Mouse (Mus musculus) layer of hippocampus, adult 8-10 months (tissue): ENCODE results near the gene Foxd1. TPM values are rescaled to one million over a fixed set of nuclear protein-coding genes. Genes with fewer than 3 reads are reported as not detected.

ENCODE experiments used
- DNase-seq, 2 experiments: peaks; one replicate each; pipeline ENCODE4 v3.0.0; 2022; ENCODE audit warnings: low spot score in 2 of 2
- total RNA-seq, 4 experiments: library from RNA; stranded (reverse); gene quantifications; 2 replicates each; pipeline ENCODE4 v1.2.4; 2022

Gene Foxd1
- total RNA-seq, 4 experiments from 2014 or later = 0.74 to 1.3 (median 1.2) TPM

GRCm38 (mm10) chr13:98355559-98356111, 1.6 kb downstream of the Foxd1 start:
- DNase-seq = no peak

GRCm38 (mm10) chr13:98356176-98356972, 2.3 kb downstream of the Foxd1 start:
- no peak for DNase-seq

DNA sequence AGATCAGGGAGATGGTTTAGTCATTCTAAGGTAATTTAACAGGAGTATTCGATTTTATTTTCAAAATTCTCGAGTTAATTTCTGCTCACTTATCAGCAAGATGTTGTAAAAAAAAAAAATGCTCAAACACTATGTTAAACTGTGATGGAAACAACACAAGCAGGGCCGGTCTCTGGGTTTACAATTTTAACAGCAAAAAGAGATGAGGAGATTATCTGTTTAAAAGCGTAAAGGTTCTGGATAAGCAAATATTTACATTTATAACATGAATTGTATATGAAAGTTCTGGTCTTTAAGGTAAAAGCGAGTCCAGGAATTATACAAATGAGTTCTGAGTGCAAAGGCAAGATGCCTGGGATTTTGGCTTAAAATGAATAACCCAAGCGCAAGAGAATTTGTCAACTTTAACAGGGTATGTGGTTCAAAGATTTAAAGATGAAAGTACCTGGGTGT, 3.0 kb downstream of the Foxd1 start:
- DNase-seq = no peak

- no peak for DNase-seq
Observed at GRCm38 (mm10) chr13:98357433-98358423, 3.7 kb downstream of the Foxd1 start.

DNA sequence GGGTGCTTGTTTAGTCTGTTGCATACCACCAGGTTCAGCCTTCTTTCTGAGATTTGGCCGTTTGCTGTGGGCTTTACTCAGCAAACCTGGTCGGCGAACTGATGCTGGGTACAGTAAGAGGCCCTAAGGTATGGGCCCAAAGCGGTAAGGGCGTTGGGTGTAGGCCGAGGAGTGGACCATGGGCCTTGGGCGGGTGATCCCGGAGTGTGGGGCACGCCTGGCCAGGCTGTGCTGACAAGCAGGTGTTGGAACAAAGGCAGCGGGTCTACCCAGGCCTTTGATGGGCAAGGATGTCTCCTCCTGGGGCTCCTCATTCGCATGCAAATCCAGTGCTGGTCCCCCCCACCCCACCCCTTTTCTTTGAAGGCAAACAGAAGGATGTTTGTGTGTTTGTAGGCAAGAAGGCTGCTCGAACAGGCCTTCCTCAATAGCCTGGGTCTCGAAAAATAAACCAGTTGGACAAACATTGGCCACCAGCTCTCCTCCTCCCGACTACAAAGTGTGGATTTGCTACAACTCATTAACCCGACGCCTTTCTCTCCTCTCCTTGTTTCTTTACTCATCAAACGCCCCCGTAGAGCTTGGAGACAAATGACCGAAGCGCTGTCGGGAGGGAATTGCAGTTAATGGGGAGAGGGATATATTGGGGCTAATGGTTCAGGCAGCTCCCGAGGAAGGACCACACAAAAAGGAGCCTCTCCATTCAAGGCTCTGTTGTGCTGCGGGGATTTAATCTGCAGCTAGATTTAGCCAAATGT, 4.6 kb downstream of the Foxd1 start:
- no peak for DNase-seq

GRCm38 (mm10) chr13:98359337-98359736, 5.3 kb downstream of the Foxd1 start:
- DNase-seq = no peak

DNA sequence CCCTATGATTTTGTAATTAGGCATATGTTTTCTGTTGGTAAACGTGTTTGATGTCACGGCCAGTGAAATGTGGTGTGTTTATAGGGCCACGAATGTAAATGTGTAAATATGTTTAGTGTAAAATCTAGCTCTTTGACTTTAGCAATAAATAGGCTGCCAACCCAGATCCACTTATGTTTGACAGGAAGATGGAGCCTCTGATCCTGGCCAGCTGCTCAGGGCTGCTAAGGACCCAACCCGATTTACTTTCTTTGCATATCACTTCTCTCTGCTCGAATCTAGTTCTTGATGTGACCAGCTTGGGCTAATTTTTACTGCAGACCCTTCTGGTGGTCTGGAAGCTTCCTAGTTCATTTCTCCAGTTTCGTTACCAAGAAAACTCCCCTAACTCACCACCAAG, 6.3 kb downstream of the Foxd1 start:
- DNase-seq = no peak

- no peak for DNase-seq
Observed at GRCm38 (mm10) chr13:98361161-98361560, 7.1 kb downstream of the Foxd1 start.

DNA sequence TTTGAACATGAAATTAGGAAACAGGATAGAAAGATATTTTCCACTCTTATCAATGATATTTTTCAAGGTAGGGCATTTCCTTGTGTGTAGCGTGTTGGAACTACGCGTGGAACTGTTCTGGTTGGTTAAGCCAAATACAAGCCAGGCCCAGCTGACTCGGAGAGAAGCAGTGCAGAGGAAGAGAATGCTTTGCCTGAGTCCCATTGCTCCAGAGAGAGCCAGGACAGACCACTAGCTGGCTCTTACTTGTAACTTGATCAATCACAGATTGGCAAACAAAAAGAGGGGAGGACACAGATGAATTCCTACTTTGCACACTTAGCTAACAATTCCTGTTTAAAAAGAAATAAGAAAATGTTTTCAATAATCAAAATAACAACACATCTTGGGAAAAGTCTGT, 9.0 kb downstream of the Foxd1 start:
- DNase-seq = no peak

DNA sequence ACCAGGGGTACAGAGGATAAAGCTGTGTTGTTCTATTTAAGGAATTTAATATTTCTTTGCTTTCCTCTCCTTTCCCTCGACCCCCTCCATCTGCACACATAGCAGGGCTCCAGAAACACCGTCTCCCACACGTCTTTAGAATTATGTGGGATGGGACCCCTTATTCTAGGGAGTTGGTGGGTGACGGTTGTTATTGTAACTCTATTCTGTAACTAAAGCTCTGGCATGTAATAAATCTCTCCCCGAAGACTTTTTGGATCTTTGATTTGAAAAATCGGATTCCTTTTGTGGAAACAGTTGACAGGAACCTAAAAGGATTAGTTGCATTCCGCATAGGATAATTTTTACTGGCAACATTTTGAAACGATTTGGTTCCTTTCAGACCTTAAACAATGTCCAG, 11.0 kb downstream of the Foxd1 start:
- DNase-seq = no peak

GRCm38 (mm10) chr13:98365766-98366421, 11.9 kb downstream of the Foxd1 start:
- no peak for DNase-seq

DNA sequence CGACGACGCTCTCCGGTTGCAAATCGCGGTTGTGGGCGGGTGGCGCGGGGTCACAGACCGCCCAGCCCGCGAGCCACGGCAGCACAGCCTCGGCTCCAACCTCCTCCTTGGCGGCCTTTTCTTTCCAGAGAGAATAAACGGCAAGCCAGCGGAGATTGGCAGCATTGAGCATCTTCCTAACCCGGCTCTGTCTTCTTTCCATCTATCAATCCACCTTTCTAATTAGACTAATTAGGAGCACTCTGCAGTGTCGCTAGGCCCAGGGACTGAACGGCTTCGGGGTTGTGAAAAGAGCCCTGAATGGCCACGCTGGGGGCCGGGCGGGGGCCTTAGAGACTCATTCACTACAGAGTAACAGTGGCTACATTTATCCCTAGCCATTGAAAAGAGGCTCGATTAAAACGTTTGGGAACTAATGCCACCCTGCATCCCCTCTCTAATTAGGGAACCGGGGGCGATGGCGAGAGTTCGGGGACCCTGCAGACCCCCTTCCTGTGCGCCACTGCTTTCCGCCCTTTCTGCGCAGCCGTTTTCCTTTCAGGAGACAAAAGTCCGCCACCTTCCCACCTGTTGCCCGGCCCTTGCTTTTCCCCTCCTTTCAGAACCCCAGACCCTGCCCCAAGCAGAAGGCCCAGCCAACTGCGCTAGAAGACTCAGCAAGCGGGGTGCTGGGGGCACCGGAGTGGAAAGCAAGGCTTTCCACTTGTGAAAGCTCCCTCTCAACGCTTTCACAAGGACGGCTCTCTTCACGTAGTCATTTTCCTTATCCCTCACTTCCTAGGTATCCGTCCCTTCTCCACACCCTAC, 12.6 kb downstream of the Foxd1 start:
- no peak for DNase-seq

GRCm38 (mm10) chr13:98367601-98368000, 13.6 kb downstream of the Foxd1 start:
- DNase-seq = no peak

GRCm38 (mm10) chr13:98369046-98369445, 15.0 kb downstream of the Foxd1 start:
- DNase-seq = no peak

GRCm38 (mm10) chr13:98374560-98374959, 20.5 kb downstream of the Foxd1 start:
- no peak for DNase-seq

DNA sequence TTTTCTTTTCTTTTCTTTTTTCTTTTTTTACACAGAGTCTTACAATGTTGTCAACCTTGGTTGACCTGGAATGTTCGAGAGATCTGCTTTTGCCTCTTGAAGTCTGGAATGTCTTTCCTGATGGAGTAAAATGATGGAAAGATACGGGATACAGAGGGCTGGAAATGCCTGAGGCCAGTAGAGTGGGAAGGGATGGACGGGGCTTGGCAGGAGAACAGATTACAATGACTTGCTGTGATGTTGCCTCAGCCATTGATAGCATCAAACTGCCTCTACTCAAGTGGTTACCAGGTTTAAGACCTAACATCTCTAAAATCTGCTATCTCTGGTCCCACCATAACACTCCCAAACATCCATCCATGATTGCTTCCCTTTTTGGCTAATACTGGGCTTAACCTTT, 20.9 kb downstream of the Foxd1 start:
- no peak for DNase-seq

- DNase-seq = no peak
Observed at GRCm38 (mm10) chr13:98377746-98378145, 23.7 kb downstream of the Foxd1 start.

DNA sequence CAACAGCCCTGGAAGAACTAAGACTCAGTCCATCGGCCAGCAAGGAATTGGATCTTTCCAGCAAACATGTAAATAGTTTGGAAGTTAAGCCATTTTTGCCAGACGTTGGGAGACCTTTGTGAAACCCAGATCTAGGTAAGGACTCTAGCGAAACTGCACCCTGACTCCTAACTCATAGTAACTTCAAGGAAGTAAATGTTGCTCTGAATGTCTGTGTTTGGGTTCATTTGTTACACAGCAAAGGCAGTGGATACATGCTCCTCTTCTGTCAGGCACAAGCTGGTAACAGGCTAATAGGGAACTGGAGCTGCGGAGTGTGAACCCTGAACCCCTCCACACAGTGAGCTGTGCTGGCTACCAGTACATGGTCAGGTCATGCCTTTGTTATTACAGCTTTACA, 28.7 kb downstream of the Foxd1 start:
- DNase-seq = no peak

DNA sequence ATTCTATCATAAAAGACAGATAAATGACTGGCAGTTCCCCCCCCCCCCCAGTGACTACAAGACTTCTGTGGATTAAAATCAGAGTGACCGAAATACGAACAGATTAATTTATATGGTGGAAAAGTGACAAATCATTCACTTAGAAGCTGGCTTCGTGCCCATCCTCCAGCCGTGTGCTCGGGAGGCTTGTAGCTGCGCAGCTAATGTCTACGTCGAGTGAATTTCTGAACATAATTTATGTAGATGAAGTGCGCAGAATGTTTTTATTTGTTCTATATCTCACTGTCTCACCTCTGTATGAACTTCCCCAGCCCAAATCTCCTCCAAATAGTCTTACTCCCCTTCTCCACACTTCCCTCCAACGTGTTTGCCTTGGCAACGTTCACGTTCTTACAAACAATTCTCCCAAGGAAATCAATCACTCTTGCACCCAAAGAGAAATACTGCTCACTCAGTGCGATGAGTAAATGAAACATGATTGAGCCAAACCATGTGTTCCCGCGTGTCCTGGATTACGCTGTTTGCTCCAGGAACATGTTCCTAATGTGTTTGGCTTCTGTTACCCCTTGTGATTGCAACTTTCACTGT, 30.0 kb downstream of the Foxd1 start:
- DNase-seq = no peak
